Mouse (Mus musculus) heart, adult 2 months (tissue): ENCODE data around the gene Lrp5.

ENCODE experiments used
- CTCF ChIP-seq: fragments of 200-600 bp; IDR thresholded peaks from 2 replicates; pipeline ENCODE4 v1.8.1; 2022; ENCODE audit warnings: antibody characterized with exemption, mild to moderate bottlenecking, moderate library complexity
- EP300 ChIP-seq: fragments of 200-500 bp; IDR thresholded peaks from 2 replicates; pipeline ENCODE4 v1.6.1; 2011; ENCODE audit warnings: low read depth, low read length, control low read depth; ENCODE audit not compliant: insufficient read depth
- POLR2A ChIP-seq: fragments of 200-500 bp; IDR thresholded peaks from 2 replicates; pipeline ENCODE4 v1.6.1; 2011; ENCODE audit warnings: mild to moderate bottlenecking, low read depth, low read length, control low read depth; ENCODE audit not compliant: insufficient read depth

GRCm38 (mm10) chr19:3709013-3709787, 22.8 kb upstream of the Lrp5 start:
- TF ChIP-seq CTCF (no peak), POLR2A (no peak), EP300 (no peak)
